Mouse (Mus musculus) ES-E14 (cell line): ENCODE measurements at regions not wholly inside any gene's neighbourhood (a gene's known extent, or its start where the extent isn't known, plus 50 kb on each side); places are given as distances from the start of the nearest gene placed in this dataset.

Source experiments
- HCFC1 ChIP-seq: IDR thresholded peaks from 2 replicates; pipeline ENCODE4 v1.6.1; 2012; ENCODE audit warnings: low read length, inconsistent platforms, borderline replicate concordance; ENCODE audit not compliant: insufficient read depth
- MAFK ChIP-seq: IDR thresholded peaks from 2 replicates; pipeline ENCODE4 v1.6.1; 2014; ENCODE audit warnings: mild to moderate bottlenecking, low read depth, low read length, inconsistent platforms; ENCODE audit not compliant: insufficient read depth
- ZC3H11A ChIP-seq: IDR thresholded peaks from 2 replicates; pipeline ENCODE4 v1.6.1; 2012; ENCODE audit warnings: low read depth, mild to moderate bottlenecking, inconsistent platforms, low read length, borderline replicate concordance

GRCm38 (mm10) chr13:97422897-97423296 is 182.0 kb downstream of the Enc1 start:
- no peak for TF ChIP-seq ZC3H11A
- no peak for TF ChIP-seq HCFC1
- TF ChIP-seq MAFK, result no peak
